Mouse (Mus musculus) midbrain, embryonic 11.5 days (tissue): Measurements from ENCODE around the gene Galnt4. TPM values are rescaled to one million over a fixed set of nuclear protein-coding genes. Genes with fewer than 3 reads are reported as not detected.
"Not testable (repeated sequence)": the region's sequence is repeated elsewhere in the genome, so short reads cannot be mapped to it uniquely, and the experiment has no call there.

Experiments
- ATAC-seq: fragments of 200-750 bp; cut with Nextera tagmentation; 2 replicates; pipeline ENCODE4 v1.8.0; 2017; ENCODE audit warnings: moderate TSS enrichment, moderate library complexity; ENCODE audit not compliant: low FRiP score
- DNase-seq: peaks from one replicate; pipeline ENCODE4 v3.0.0; 2015; ENCODE audit warnings: low spot score; ENCODE audit errors: missing footprints
- H3K27ac ChIP-seq: fragments of 300-500 bp; sonication (generic); 2 replicates; pipeline ENCODE4 v1.5.1; 2014; ENCODE audit warnings: low read depth, low read length
- H3K27me3 ChIP-seq: fragments of 300-500 bp; sonication (generic); 2 replicates; pipeline ENCODE4 v1.6.1; 2014; ENCODE audit warnings: mild to moderate bottlenecking, low read length, moderate library complexity, mixed read lengths; ENCODE audit not compliant: control insufficient read depth, insufficient read depth
- H3K36me3 ChIP-seq: fragments of 300-500 bp; sonication (generic); 2 replicates; pipeline ENCODE4 v1.6.1; 2014; ENCODE audit warnings: mild to moderate bottlenecking, low read length, moderate library complexity, mixed read lengths; ENCODE audit not compliant: control insufficient read depth, insufficient read depth
- H3K4me1 ChIP-seq: fragments of 300-500 bp; sonication (generic); 2 replicates; pipeline ENCODE4 v1.6.1; 2014; ENCODE audit warnings: low read length; ENCODE audit not compliant: control insufficient read depth, insufficient read depth
- H3K4me2 ChIP-seq: fragments of 300-500 bp; sonication (generic); 2 replicates; pipeline ENCODE4 v1.6.1; 2014; ENCODE audit warnings: mild to moderate bottlenecking, moderate library complexity
- H3K4me3 ChIP-seq: fragments of 300-500 bp; sonication (generic); 2 replicates; pipeline ENCODE4 v1.5.1; 2014; ENCODE audit warnings: low read depth, low read length
- H3K9ac ChIP-seq: fragments of 300-500 bp; sonication (generic); 2 replicates; pipeline ENCODE4 v1.6.1; 2014; ENCODE audit warnings: low read length
- H3K9me3 ChIP-seq: fragments of 300-500 bp; sonication (generic); 2 replicates; pipeline ENCODE4 v1.6.1; 2016; ENCODE audit warnings: low read length; ENCODE audit not compliant: control insufficient read depth
- WGBS: fragments of 180-500 bp; shearing (Covaris S2); extraction: QIAGEN DNeasy Blood & Tissue Kit; methylation state at CpG from one replicate; pipeline ENCODE4 v1.1.7; 2014; 5-methylcytosine and 5-hydroxymethylcytosine counted together
- polyA plus RNA-seq: library from polyadenylated mRNA; unstranded; fragments of >200 nt; fragmentation: Nextera tagmentation; extraction: Ambion mirVana; gene quantifications from 2 replicates; pipeline ENCODE4 v1.2.1, GENCODE M21; 2014

The Galnt4 gene
- polyA plus RNA-seq, 1 experiment from 2014 or later = 4.3 TPM

DNA sequence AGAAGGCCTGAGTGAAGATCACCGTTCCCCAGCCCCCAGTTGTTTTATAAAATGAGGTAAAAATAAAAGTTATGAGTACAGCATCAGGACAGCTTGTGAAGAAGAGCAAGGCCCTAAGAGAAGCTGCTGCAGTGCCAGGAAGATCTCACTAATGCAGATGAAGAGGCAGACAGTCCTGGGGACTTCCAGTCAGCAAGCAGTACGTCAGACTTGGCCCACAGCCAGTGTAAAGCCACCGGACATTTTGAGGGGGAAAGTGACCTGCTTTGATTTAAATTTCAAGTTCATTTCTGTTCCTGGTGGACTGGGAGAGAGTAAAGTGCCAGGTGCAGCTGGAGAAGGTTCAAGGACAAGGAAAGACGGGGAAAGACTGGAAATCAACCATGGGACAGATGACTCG lies 28.4 kb downstream of the Galnt4 start:
- H3K9ac ChIP-seq = no peak overlapping the region
- H3K27ac ChIP-seq = no peak overlapping the region
- no peak overlapping the region for H3K4me3 ChIP-seq
- no peak for ATAC-seq
- no peaks in the 10 kb centered on the region for H3K4me1 ChIP-seq
- WGBS = 81% methylated on average over 5 of the region's 5 CpGs
- no peaks in the 10 kb centered on the region for H3K9me3 ChIP-seq
- no peak overlapping the region for H3K4me2 ChIP-seq
- no peaks in the 10 kb centered on the region for H3K27me3 ChIP-seq
- no peak for DNase-seq
- H3K36me3 ChIP-seq = no peaks in the 10 kb centered on the region; the same call in 1 of the 2 replicates

GRCm38 (mm10) chr10:99145611-99146010 lies 37.7 kb downstream of the Galnt4 start:
- WGBS = 87% methylated on average over 8 of the region's 8 CpGs
- Histone ChIP-seq H3K4me2 (no peak overlapping the region), H3K27ac (no peak overlapping the region), H3K4me3 (no peak overlapping the region), H3K9me3 (no peaks in the 10 kb centered on the region), H3K36me3 (no peaks in the 10 kb centered on the region; the same call in 1 of the 2 replicates), H3K9ac (no peak overlapping the region), H3K27me3 (no peaks in the 10 kb centered on the region), H3K4me1 (no peaks in the 10 kb centered on the region)
- DNase-seq (no peak), ATAC-seq (no peak)

DNA sequence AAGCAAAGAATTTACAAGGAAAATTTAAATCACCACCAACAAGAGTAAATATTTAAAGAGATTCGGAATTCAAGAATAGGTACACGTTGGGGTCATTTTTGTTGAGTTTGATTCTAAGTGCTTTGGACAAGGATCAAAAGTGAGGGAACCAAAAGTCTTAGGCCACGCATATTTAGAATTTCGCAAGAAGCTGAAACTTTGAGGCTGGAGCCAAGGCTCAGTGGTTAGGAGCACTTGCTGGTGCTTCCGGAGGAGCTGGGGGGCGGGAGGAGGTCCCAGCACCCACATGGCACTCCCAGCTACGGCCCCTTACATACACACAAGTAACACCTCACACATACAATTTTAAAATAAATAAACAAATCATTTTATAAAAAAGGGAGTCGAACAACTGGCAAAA lies 38.6 kb downstream of the Galnt4 start:
- no peak overlapping the region for H3K4me3 ChIP-seq
- no peaks in the 10 kb centered on the region; the same call in 1 of the 2 replicates for H3K36me3 ChIP-seq
- no peak overlapping the region for H3K27ac ChIP-seq
- H3K9me3 ChIP-seq = no peaks in the 10 kb centered on the region
- ATAC-seq (no peak), DNase-seq (no peak)
- no peaks in the 10 kb centered on the region for H3K4me1 ChIP-seq
- no peaks in the 10 kb centered on the region for H3K27me3 ChIP-seq
- 90% methylated on average over 8 of the region's 8 CpGs for WGBS
- H3K4me2 ChIP-seq = no peak overlapping the region
- H3K9ac ChIP-seq = no peak overlapping the region

DNA sequence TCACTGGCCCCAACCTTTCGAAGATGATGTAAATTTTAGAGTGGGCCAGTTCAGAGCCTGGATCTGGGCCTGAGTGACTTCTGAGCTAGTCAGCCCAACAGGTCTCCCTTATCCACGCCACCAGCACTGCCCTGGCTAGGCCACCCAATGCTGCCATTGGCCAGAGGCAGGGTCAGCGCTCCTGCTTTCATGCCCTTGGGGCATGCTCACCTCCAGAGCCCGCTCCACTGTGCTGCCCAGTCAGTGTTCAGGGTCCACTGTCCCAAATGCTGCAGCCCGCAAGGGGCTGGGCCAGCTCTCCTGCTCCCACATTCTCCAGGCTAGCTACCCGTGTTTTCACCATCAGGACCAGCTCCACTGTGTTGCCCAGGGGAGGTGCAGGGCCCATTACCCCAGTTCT lies 42.1 kb downstream of the Galnt4 start:
- no peak for ATAC-seq
- Histone ChIP-seq H3K27ac (no peak overlapping the region), H3K9ac (no peak overlapping the region), H3K27me3 (no peaks in the 10 kb centered on the region), H3K4me2 (no peak overlapping the region), H3K36me3 (no peaks in the 10 kb centered on the region; the same call in 1 of the 2 replicates), H3K4me3 (no peak overlapping the region), H3K4me1 (no peaks in the 10 kb centered on the region), H3K9me3 (no peaks in the 10 kb centered on the region)
- DNase-seq = no peak
- 88% methylated on average over 6 of the region's 6 CpGs for WGBS

- no peak overlapping the region for H3K9ac ChIP-seq
- peaks cover under 1% of the 10 kb centered on the region for H3K36me3 ChIP-seq
- no peak overlapping the region for H3K27ac ChIP-seq
- no peak overlapping the region for H3K4me2 ChIP-seq
- DNase-seq (no peak), ATAC-seq (no peak)
- 97% methylated on average over 1 of the region's 1 CpGs for WGBS
- no peak overlapping the region for H3K4me3 ChIP-seq
- no peaks in the 10 kb centered on the region for H3K9me3 ChIP-seq
- no peaks in the 10 kb centered on the region for H3K27me3 ChIP-seq
- no peaks in the 10 kb centered on the region for H3K4me1 ChIP-seq
Observed at GRCm38 (mm10) chr10:99151580-99151979, 43.6 kb downstream of the Galnt4 start.

- H3K4me1 ChIP-seq = no peaks in the 10 kb centered on the region
- no peak overlapping the region for H3K4me3 ChIP-seq
- H3K4me2 ChIP-seq = no peak overlapping the region
- no peak overlapping the region for H3K27ac ChIP-seq
- H3K9me3 ChIP-seq = no peaks in the 10 kb centered on the region
- ATAC-seq (no peak), DNase-seq (no peak)
- H3K36me3 ChIP-seq = peaks cover 3% of the 10 kb centered on the region
- no peak overlapping the region for H3K9ac ChIP-seq
- no peaks in the 10 kb centered on the region for H3K27me3 ChIP-seq
- WGBS = 94% methylated on average over 6 of the region's 6 CpGs
Observed at GRCm38 (mm10) chr10:99152063-99152462, 44.1 kb downstream of the Galnt4 start.

GRCm38 (mm10) chr10:99154635-99155034 lies 46.7 kb downstream of the Galnt4 start:
- Histone ChIP-seq H3K27me3 (no peaks in the 10 kb centered on the region), H3K4me1 (no peaks in the 10 kb centered on the region), H3K4me2 (no peak overlapping the region), H3K9me3 (no peaks in the 10 kb centered on the region), H3K36me3 (peaks cover 3% of the 10 kb centered on the region), H3K4me3 (no peak overlapping the region), H3K27ac (no peak overlapping the region), H3K9ac (no peak overlapping the region)
- DNase-seq (no peak), ATAC-seq (no peak)
- WGBS = 93% methylated on average over 8 of the region's 8 CpGs

DNA sequence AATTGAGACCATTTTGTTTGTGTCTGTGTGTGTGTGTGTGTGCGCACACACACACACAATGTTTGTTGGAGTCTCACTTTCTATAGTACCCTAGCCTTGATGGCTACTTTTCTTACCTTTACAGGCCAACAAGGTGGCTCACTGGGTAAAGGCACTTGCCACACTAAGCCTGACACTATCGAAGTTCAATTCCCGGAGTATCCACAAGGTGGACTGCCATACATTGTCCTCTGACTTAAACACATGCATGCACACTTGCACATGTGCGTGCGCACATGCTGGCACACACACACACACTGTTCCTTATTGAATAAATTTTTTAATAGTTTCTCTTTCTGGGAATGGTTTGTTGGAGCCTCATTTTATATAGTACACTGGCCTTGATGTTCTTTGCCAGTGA lies 48.8 kb downstream of the Galnt4 start:
- no peak overlapping the region for H3K4me3 ChIP-seq
- ATAC-seq (no peak), DNase-seq (no peak)
- no peak overlapping the region for H3K4me2 ChIP-seq
- H3K9ac ChIP-seq = no peak overlapping the region
- peaks cover 3% of the 10 kb centered on the region; the same call in 1 of the 2 replicates for H3K36me3 ChIP-seq
- no peaks in the 10 kb centered on the region for H3K9me3 ChIP-seq
- no peaks in the 10 kb centered on the region for H3K27me3 ChIP-seq
- no peak overlapping the region for H3K27ac ChIP-seq
- no peaks in the 10 kb centered on the region for H3K4me1 ChIP-seq
- 93% methylated on average over 5 of the region's 5 CpGs for WGBS

DNA sequence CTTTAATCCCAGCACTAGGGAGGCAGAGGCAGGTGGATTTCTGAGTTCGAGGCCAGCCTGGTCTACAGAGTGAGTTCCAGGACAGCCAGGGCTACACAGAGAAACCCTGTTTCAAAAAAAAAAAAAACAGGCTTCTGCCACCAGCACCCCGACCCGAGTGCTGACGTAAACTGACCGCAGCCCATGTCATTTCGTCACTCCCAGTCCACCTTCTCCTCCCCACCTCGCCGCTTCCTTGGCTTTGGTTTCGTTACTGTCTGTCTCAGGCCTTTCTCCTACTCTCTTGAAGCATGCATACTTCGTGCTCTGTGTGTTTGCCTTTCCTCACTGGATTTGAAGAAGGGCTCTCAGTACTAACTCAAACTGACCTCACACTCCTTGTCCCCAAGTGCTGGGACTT lies 49.7 kb downstream of the Galnt4 start:
- H3K9ac ChIP-seq, DNase-seq, H3K9me3 ChIP-seq, H3K27me3 ChIP-seq, ATAC-seq, H3K4me3 ChIP-seq, H3K4me1 ChIP-seq, H3K27ac ChIP-seq, H3K4me2 ChIP-seq, H3K36me3 ChIP-seq: not testable (repeated sequence)
- WGBS = 96% methylated on average over 10 of the region's 10 CpGs
